Mouse (Mus musculus): ENCODE data around the gene Ccng2.

Ccng2 gene

GRCm38 (mm10) chr5:93266883-93267704 is at the start of gene Ccng2:
Ccng2 (plus strand) TSS chr5:93267257.
- peak; percentile 90 to 93 for DNase-seq

- DNase-seq = no peak
Measured at GRCm38 (mm10) chr5:93218375-93218774, 48.7 kb upstream of the Ccng2 start.

GRCm38 (mm10) chr5:93221661-93222060 is 45.4 kb upstream of the Ccng2 start:
- DNase-seq = no peak

GRCm38 (mm10) chr5:93224549-93224948 is 42.5 kb upstream of the Ccng2 start:
- DNase-seq = no peak

- DNase-seq = no peak
Measured at GRCm38 (mm10) chr5:93227157-93227556, 39.9 kb upstream of the Ccng2 start.

GRCm38 (mm10) chr5:93229527-93229926 is 37.5 kb upstream of the Ccng2 start:
- DNase-seq = no peak

GRCm38 (mm10) chr5:93231721-93232120 is 35.3 kb upstream of the Ccng2 start:
- no peak for DNase-seq

- no peak for DNase-seq
Measured at GRCm38 (mm10) chr5:93232838-93233237, 34.2 kb upstream of the Ccng2 start.

- no peak for DNase-seq
Measured at GRCm38 (mm10) chr5:93234130-93234529, 32.9 kb upstream of the Ccng2 start.

GRCm38 (mm10) chr5:93234605-93235004 is 32.5 kb upstream of the Ccng2 start:
- no peak for DNase-seq

- DNase-seq = no peak
Measured at GRCm38 (mm10) chr5:93235888-93236287, 31.2 kb upstream of the Ccng2 start.

GRCm38 (mm10) chr5:93236541-93236940 is 30.5 kb upstream of the Ccng2 start:
- DNase-seq = no peak

GRCm38 (mm10) chr5:93239590-93240544 is 27.2 kb upstream of the Ccng2 start:
- no peak for DNase-seq

GRCm38 (mm10) chr5:93245280-93245679 is 21.8 kb upstream of the Ccng2 start:
- DNase-seq = no peak

GRCm38 (mm10) chr5:93249940-93250578 is 17.0 kb upstream of the Ccng2 start:
- DNase-seq = no peak

GRCm38 (mm10) chr5:93251001-93251760 is 15.9 kb upstream of the Ccng2 start:
- DNase-seq = no peak

- DNase-seq = no peak
Measured at GRCm38 (mm10) chr5:93255759-93256265, 11.2 kb upstream of the Ccng2 start.

- no peak for DNase-seq
Measured at GRCm38 (mm10) chr5:93256820-93257405, 10.1 kb upstream of the Ccng2 start.

- no peak for DNase-seq
Measured at GRCm38 (mm10) chr5:93259349-93259748, 7.7 kb upstream of the Ccng2 start.

- DNase-seq = no peak
Measured at GRCm38 (mm10) chr5:93260983-93261382, 6.1 kb upstream of the Ccng2 start.

GRCm38 (mm10) chr5:93262751-93263150 is 4.3 kb upstream of the Ccng2 start:
- no peak for DNase-seq

Data from spleen, adult 18-20 months (tissue).